Comparison of ENCODE assay signal across 14 mouse cellular contexts in genomic region chr1:190167609-190168008, GRCm38 (mm10). TPM values are rescaled to one million over a fixed set of nuclear protein-coding genes. Genes with fewer than 3 reads are reported as not detected.
DNase-seq lines count a peak whose midpoint lies in the region; ATAC-seq and TF ChIP-seq lines count a peak whose summit lies in the region.
"Had no signal": no experiment of that assay in that cellular context is flagged by ENCODE, and none has a peak within 500 bp of the region (broad histone marks: within the 10 kb centered on the region; RNA-seq: fewer than 3 reads in every experiment).

No protein-coding gene starts in this region.

- no peak for ATAC-seq in heart, embryonic 16.5 days (replicated peaks; ENCODE audit: extremely low read depth, insufficient read depth, low FRiP score)
- ATAC-seq in forebrain, embryonic 14.5 days = no peak
- no peak for ATAC-seq in hindbrain, postnatal 0 days
- no peak for ATAC-seq in midbrain, embryonic 15.5 days (replicated peaks)
- ATAC-seq: CD4-positive, CD25-positive, alpha-beta regulatory T cell, adult 4 months had no signal

- no peaks in the 10 kb centered on the region for H3K36me3 ChIP-seq in heart, embryonic 16.5 days (ENCODE audit: control insufficient read depth, insufficient read depth)
- H3K36me3 ChIP-seq in forebrain, embryonic 14.5 days (ENCODE audit: control insufficient read depth, insufficient read depth, low read length) = no peaks in the 10 kb centered on the region
- H3K36me3 ChIP-seq in hindbrain, postnatal 0 days (ENCODE audit: insufficient read depth, low read length) = no peaks in the 10 kb centered on the region
- no peaks in the 10 kb centered on the region for H3K36me3 ChIP-seq in midbrain, embryonic 15.5 days (replicated peaks)
- H3K36me3 ChIP-seq: embryonic facial prominence, embryonic 13.5 days had no signal

- intact Hi-C loops in heart, postnatal 36 days (cut with DNase I) = loop anchor here (5.0 kb wide), 1 partner anchor 105 kb away; no protein-coding TSS in a partner anchor
- intact Hi-C loops in left cerebral cortex, postnatal 36 days (cut with DNase I) = no loop called here

- WGBS in heart, embryonic 16.5 days = 12% methylated on average over 1 of the region's 1 CpGs
- 6% methylated on average over 1 of the region's 1 CpGs for whole genome bisulfite sequencing in forebrain, embryonic 14.5 days
- 9% methylated on average over 1 of the region's 1 CpGs for WGBS in hindbrain, postnatal 0 days
- WGBS in midbrain, embryonic 15.5 days = 8% methylated on average over 1 of the region's 1 CpGs
- WGBS in cerebellum, adult 2 months = 7% methylated on average over 1 of the region's 1 CpGs

- no peaks in the 10 kb centered on the region for H3K27me3 ChIP-seq in heart, embryonic 16.5 days (ENCODE audit: control insufficient read depth, insufficient read depth, low read length)
- H3K27me3 ChIP-seq in forebrain, embryonic 14.5 days (replicated peaks; ENCODE audit: control insufficient read depth, insufficient read depth, low read length) = peaks cover 8% of the 10 kb centered on the region
- H3K27me3 ChIP-seq in hindbrain, postnatal 0 days (ENCODE audit: insufficient read depth, low read length) = peaks cover under 1% of the 10 kb centered on the region; the same call in 1 of the 2 replicates
- H3K27me3 ChIP-seq in midbrain, embryonic 15.5 days (replicated peaks) = 0 out of 2 replicates have a peak, but pooled peaks cover 10% of the 10 kb centered on the region
- no peaks in the 10 kb centered on the region for H3K27me3 ChIP-seq in cerebellum, adult 2 months (ENCODE audit: control insufficient read depth, insufficient read depth, low read length)

- TF ChIP-seq CTCF in hindbrain, postnatal 0 days (IDR thresholded peaks at IDR 0.05; ENCODE audit: low read depth) = no peak
- no peak for TF ChIP-seq CTCF in cerebellum, adult 2 months (IDR thresholded peaks at IDR 0.05; ENCODE audit: borderline replicate concordance, insufficient read depth, low read depth, low read length)

- peak overlapping the region; percentile 98 for H3K27ac ChIP-seq in heart, embryonic 16.5 days (ENCODE audit: low read length)
- no peak overlapping the region for H3K27ac ChIP-seq in forebrain, embryonic 14.5 days (ENCODE audit: low read depth, low read length)
- H3K27ac ChIP-seq in hindbrain, postnatal 0 days = no peak overlapping the region
- no peak overlapping the region for H3K27ac ChIP-seq in midbrain, embryonic 15.5 days
- H3K27ac ChIP-seq in cerebellum, adult 2 months (ENCODE audit: insufficient read depth, low read length) = no peak overlapping the region
- H3K27ac ChIP-seq: embryonic facial prominence, embryonic 13.5 days had no signal

- H3K4me2 ChIP-seq in heart, embryonic 16.5 days (ENCODE audit: low read depth, low read length) = peak overlapping the region; percentile 69
- H3K4me2 ChIP-seq in forebrain, embryonic 14.5 days (ENCODE audit: low read length) = peak overlapping the region; percentile 88
- H3K4me2 ChIP-seq in hindbrain, postnatal 0 days (ENCODE audit: low read depth, low read length) = peak overlapping the region; percentile 90
- peak overlapping the region; percentile 95 for H3K4me2 ChIP-seq in midbrain, embryonic 15.5 days

- H3K9me3 ChIP-seq in heart, embryonic 16.5 days (replicated peaks; ENCODE audit: control insufficient read depth, low read length) = no peaks in the 10 kb centered on the region
- no peaks in the 10 kb centered on the region for H3K9me3 ChIP-seq in forebrain, embryonic 14.5 days (replicated peaks; ENCODE audit: control insufficient read depth, low read length)
- no peaks in the 10 kb centered on the region for H3K9me3 ChIP-seq in hindbrain, postnatal 0 days (ENCODE audit: low read length)
- H3K9me3 ChIP-seq in midbrain, embryonic 15.5 days = no peaks in the 10 kb centered on the region
- H3K9me3 ChIP-seq: embryonic facial prominence, embryonic 13.5 days had no signal

- peak overlapping the region; percentile 90 for H3K9ac ChIP-seq in heart, embryonic 16.5 days (ENCODE audit: low read length)
- H3K9ac ChIP-seq in forebrain, embryonic 14.5 days (ENCODE audit: low read length) = no peak overlapping the region
- H3K9ac ChIP-seq in hindbrain, postnatal 0 days (replicated peaks; ENCODE audit: low read length) = no peak overlapping the region
- H3K9ac ChIP-seq in midbrain, embryonic 15.5 days = no peak overlapping the region; the same call in 1 of the 2 replicates
- H3K9ac ChIP-seq: embryonic facial prominence, embryonic 13.5 days had no signal

- no peak for DNase-seq in heart, postnatal 36 days
- no peak for DNase-seq in forebrain, embryonic 14.5 days (ENCODE audit: low spot score)
- DNase-seq in hindbrain, postnatal 0 days (ENCODE audit: low spot score) = no peak
- no peak for DNase-seq in gastrocnemius, adult 8-10 months (ENCODE audit: low spot score in 2 of 2)
- no peak for DNase-seq in left cerebral cortex, postnatal 36 days (ENCODE audit: low spot score in 2 of 2)
- DNase-seq in cerebellum, adult 2 months = no peak
- DNase-seq: gastrocnemius, postnatal 10 days; kidney, adult 18-20 months; layer of hippocampus, postnatal 36 days; lung, postnatal 14 days had no signal

- H3K4me3 ChIP-seq in heart, embryonic 16.5 days (ENCODE audit: low read length) = peak overlapping the region; percentile 86
- H3K4me3 ChIP-seq in forebrain, embryonic 14.5 days (ENCODE audit: low read depth, low read length) = peak overlapping the region; percentile 58; the same call in 1 of the 2 replicates
- peak overlapping the region; percentile 65; the same call in 1 of the 2 replicates for H3K4me3 ChIP-seq in hindbrain, postnatal 0 days (ENCODE audit: low read length)
- peak overlapping the region; percentile 55 for H3K4me3 ChIP-seq in midbrain, embryonic 15.5 days
- H3K4me3 ChIP-seq in cerebellum, adult 2 months (replicated peaks; ENCODE audit: insufficient read depth, low read depth, low read length) = no peak overlapping the region

- no peak for TF ChIP-seq POLR2A in cerebellum, adult 2 months (IDR thresholded peaks at IDR 0.05; ENCODE audit: borderline replicate concordance, insufficient read depth, low read length)

- H3K4me1 ChIP-seq in heart, embryonic 16.5 days (ENCODE audit: control insufficient read depth, insufficient read depth, low read length) = peaks cover 13% of the 10 kb centered on the region
- H3K4me1 ChIP-seq in forebrain, embryonic 14.5 days (ENCODE audit: control insufficient read depth, insufficient read depth, low read length) = peaks cover 5% of the 10 kb centered on the region; the same call in 1 of the 2 replicates
- peaks cover 6% of the 10 kb centered on the region; the same call in 1 of the 2 replicates for H3K4me1 ChIP-seq in hindbrain, postnatal 0 days (ENCODE audit: insufficient read depth, low read length)
- peaks cover 34% of the 10 kb centered on the region for H3K4me1 ChIP-seq in midbrain, embryonic 15.5 days
- H3K4me1 ChIP-seq in cerebellum, adult 2 months (ENCODE audit: control insufficient read depth, insufficient read depth, low read length) = peaks cover 18% of the 10 kb centered on the region

RNA-seq across cellular contexts. Expression of gene Prox1, which starts 2.9 kb away (rescaled TPM):
- polyA plus RNA-seq in heart, embryonic 16.5 days (2015; fragmentation: Nextera tagmentation; extraction: Ambion mirVana) = 16.4 and 17.7 TPM in 2 replicates
- total RNA-seq in heart, postnatal 36 days (2021) = 10 to 100 TPM; 38.8 to 57.1 TPM
- polyA plus RNA-seq in forebrain, embryonic 14.5 days (2014; fragmentation: Nextera tagmentation; extraction: Ambion mirVana) = 10.2 and 12.8 TPM in 2 replicates
- 8.0 and 8.4 TPM in 2 replicates for total RNA-seq in hindbrain, postnatal 0 days (2014; rRNA removed)
- 3.8 and 3.9 TPM in 2 replicates for polyA plus RNA-seq in hindbrain, postnatal 0 days (2015; fragmentation: Nextera tagmentation; extraction: Ambion mirVana)
- 11.1 and 14.1 TPM in 2 replicates for polyA plus RNA-seq in midbrain, embryonic 15.5 days (2015; fragmentation: Nextera tagmentation; extraction: Ambion mirVana)
- total RNA-seq in gastrocnemius, adult 8-10 months (2022) = 1 to 10 TPM; 1.8 to 2.3 (median 2.1) TPM
- 1 to 10 TPM; 8.5 to 8.7 TPM for total RNA-seq in left cerebral cortex, postnatal 36 days (2021)
- polyA plus RNA-seq in cerebellum, adult 2 months (2012; rRNA removed) = 13.7 and 14.7 TPM in 2 replicates
